Mouse (Mus musculus): Measurements from ENCODE around the gene Rft1.

- TF ChIP-seq POLR2A (IDR thresholded peaks at IDR 0.05; ENCODE audit: extremely low read depth, insufficient read depth, low read length) (no peak), CTCF (IDR thresholded peaks at IDR 0.05; ENCODE audit: extremely low read depth, insufficient read depth, low read length) (no peak)
Measured at GRCm38 (mm10) chr14:30625856-30626726, 28.1 kb upstream of the Rft1 start, which contains the start of gene Prkcd.

All from cortical plate, adult 2 months (tissue).